Mouse (Mus musculus) ES-E14 (cell line): ENCODE measurements around the gene Dazl.

Source experiments
- CHD2 ChIP-seq: IDR thresholded peaks from 2 replicates; pipeline ENCODE4 v1.6.1; 2014; ENCODE audit warnings: mild to moderate bottlenecking, low read depth, low read length, inconsistent platforms
- ZC3H11A ChIP-seq: IDR thresholded peaks from 2 replicates; pipeline ENCODE4 v1.6.1; 2012; ENCODE audit warnings: low read depth, mild to moderate bottlenecking, inconsistent platforms, low read length, borderline replicate concordance

- TF ChIP-seq ZC3H11A (no peak), CHD2 (no peak)
Observed at GRCm38 (mm10) chr17:50229534-50229933, 63.9 kb downstream of the Dazl start.
